Mouse (Mus musculus) midbrain, embryonic 13.5 days (tissue): ENCODE results near the gene Dbp. TPM values are rescaled to one million over a fixed set of nuclear protein-coding genes. Genes with fewer than 3 reads are reported as not detected.

Experiments used
- ATAC-seq: fragments of 200-750 bp; cut with Nextera tagmentation; 2 replicates; pipeline ENCODE4 v1.8.0; 2017; ENCODE audit warnings: mild to moderate bottlenecking, moderate TSS enrichment, moderate library complexity
- H3K27ac ChIP-seq: fragments of 300-500 bp; sonication (generic); 2 replicates; pipeline ENCODE4 v1.5.1; 2015; ENCODE audit warnings: inconsistent platforms, mild to moderate bottlenecking, moderate library complexity
- H3K27me3 ChIP-seq: fragments of 300-500 bp; sonication (generic); 2 replicates; pipeline ENCODE4 v1.6.1; 2015; ENCODE audit warnings: mild to moderate bottlenecking, inconsistent platforms
- H3K36me3 ChIP-seq: fragments of 300-500 bp; sonication (generic); 2 replicates; pipeline ENCODE4 v1.6.1; 2015; ENCODE audit warnings: mild to moderate bottlenecking, inconsistent platforms
- H3K4me1 ChIP-seq: fragments of 300-500 bp; sonication (generic); replicated peaks from 2 replicates; pipeline ENCODE4 v1.6.1; 2015; ENCODE audit warnings: inconsistent platforms
- H3K4me2 ChIP-seq: fragments of 300-500 bp; sonication (generic); replicated peaks from 2 replicates; pipeline ENCODE4 v1.6.1; 2015; ENCODE audit warnings: moderate library complexity, mild to moderate bottlenecking, inconsistent platforms
- H3K4me3 ChIP-seq: fragments of 300-500 bp; sonication (generic); replicated peaks from 2 replicates; pipeline ENCODE4 v1.5.1; 2015; ENCODE audit warnings: mild to moderate bottlenecking, inconsistent platforms
- H3K9ac ChIP-seq: fragments of 300-500 bp; sonication (generic); replicated peaks from 2 replicates; pipeline ENCODE4 v1.6.1; 2015; ENCODE audit warnings: mild to moderate bottlenecking, inconsistent platforms
- H3K9me3 ChIP-seq: fragments of 300-500 bp; sonication (generic); 2 replicates; pipeline ENCODE4 v1.6.1; 2016; ENCODE audit warnings: mild to moderate bottlenecking, inconsistent platforms
- WGBS: fragments of 180-500 bp; shearing (Covaris S2); methylation state at CpG from one replicate; pipeline ENCODE4 v1.1.7; 2015; 5-methylcytosine and 5-hydroxymethylcytosine counted together
- polyA plus RNA-seq: library from polyadenylated mRNA; unstranded; fragments of >200 nt; fragmentation: Nextera tagmentation; extraction: Ambion mirVana; gene quantifications from 2 replicates; pipeline ENCODE4 v1.2.1, GENCODE M21; 2015

Gene Dbp
- polyA plus RNA-seq, 1 experiment from 2014 or later, result 3.4 TPM

DNA sequence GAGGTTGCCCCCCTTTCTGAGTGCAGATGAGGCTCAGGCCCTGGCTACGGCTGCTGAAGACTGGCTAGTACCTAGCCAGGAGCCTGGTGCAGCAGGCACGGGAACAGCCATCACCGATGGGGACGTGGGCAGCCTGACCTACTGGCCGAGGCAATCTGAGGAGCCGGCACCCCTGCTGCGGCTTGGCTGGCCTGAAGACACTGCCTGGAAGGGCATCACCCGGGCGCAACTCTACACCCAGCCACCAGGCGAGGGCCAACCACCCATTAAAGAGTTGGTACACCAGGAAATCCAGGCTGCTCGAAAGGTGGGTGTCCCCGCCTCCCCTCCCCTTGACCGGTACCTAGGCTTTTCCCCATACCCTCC, 17.4 kb downstream of the Dbp start:
- WGBS, result 88% methylated on average over 13 of the region's 13 CpGs
- Histone ChIP-seq H3K4me2 (no peak overlapping the region), H3K9me3 (no peaks in the 10 kb centered on the region), H3K27me3 (no peaks in the 10 kb centered on the region), H3K36me3 (peaks cover 82% of the 10 kb centered on the region), H3K4me3 (no peak overlapping the region), H3K4me1 (peaks cover 21% of the 10 kb centered on the region), H3K27ac (peak overlapping the region; percentile 28; the same call in 1 of the 2 replicates), H3K9ac (no peak overlapping the region)
- no peak for ATAC-seq

DNA sequence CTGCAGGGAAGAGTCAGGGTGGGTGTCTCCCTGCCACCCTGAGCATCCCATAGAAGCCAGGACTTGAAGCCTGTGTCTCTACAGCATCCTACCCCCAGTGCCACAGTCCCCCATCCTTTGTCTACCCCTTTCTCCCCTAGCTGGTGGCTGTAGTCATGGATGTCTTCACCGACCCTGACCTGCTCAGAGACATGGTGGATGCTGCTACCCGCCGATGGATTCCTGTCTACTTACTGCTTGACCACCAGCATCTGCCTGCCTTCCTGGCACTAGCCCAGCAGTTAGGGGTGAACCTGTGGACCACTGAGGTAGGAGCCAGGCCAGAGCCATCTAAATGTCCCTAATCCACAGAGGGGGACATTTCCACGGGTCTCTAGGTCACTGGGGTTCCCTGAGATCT, 18.4 kb downstream of the Dbp start:
- H3K4me1 ChIP-seq, result peaks cover 21% of the 10 kb centered on the region
- no peak overlapping the region for H3K9ac ChIP-seq
- ATAC-seq, result no peak
- H3K27me3 ChIP-seq, result no peaks in the 10 kb centered on the region
- no peak overlapping the region for H3K27ac ChIP-seq
- 92% methylated on average over 4 of the region's 4 CpGs for WGBS
- no peaks in the 10 kb centered on the region for H3K9me3 ChIP-seq
- no peak overlapping the region for H3K4me2 ChIP-seq
- no peak overlapping the region for H3K4me3 ChIP-seq
- H3K36me3 ChIP-seq, result peaks cover 87% of the 10 kb centered on the region

- H3K27ac ChIP-seq, result no peak overlapping the region
- H3K36me3 ChIP-seq, result peaks cover 90% of the 10 kb centered on the region
- no peak overlapping the region for H3K4me3 ChIP-seq
- no peak overlapping the region for H3K9ac ChIP-seq
- 96% methylated on average over 14 of the region's 14 CpGs for WGBS
- H3K9me3 ChIP-seq, result no peaks in the 10 kb centered on the region
- ATAC-seq, result no peak
- H3K4me2 ChIP-seq, result no peak overlapping the region
- H3K4me1 ChIP-seq, result peaks cover 18% of the 10 kb centered on the region
- no peaks in the 10 kb centered on the region for H3K27me3 ChIP-seq
Measured at GRCm38 (mm10) chr7:45723781-45724180, 18.9 kb downstream of the Dbp start.

GRCm38 (mm10) chr7:45725151-45725550, 20.3 kb downstream of the Dbp start:
- Histone ChIP-seq H3K4me2 (no peak overlapping the region), H3K4me3 (no peak overlapping the region), H3K9ac (no peak overlapping the region), H3K9me3 (no peaks in the 10 kb centered on the region), H3K4me1 (peaks cover 5% of the 10 kb centered on the region; the same call in 1 of the 2 replicates), H3K27me3 (no peaks in the 10 kb centered on the region), H3K36me3 (peaks cover 86% of the 10 kb centered on the region), H3K27ac (no peak overlapping the region)
- no peak for ATAC-seq
- 96% methylated on average over 9 of the region's 9 CpGs for WGBS

GRCm38 (mm10) chr7:45725713-45726112, 20.8 kb downstream of the Dbp start, which contains the start of gene Spaca4:
TSS of gene Spaca4 (minus strand) at chr7:45725813.
- Histone ChIP-seq H3K4me3 (no peak within 1 kb of the TSS), H3K4me1 (peaks cover 5% of the 10 kb centered on the region; the same call in 1 of the 2 replicates), H3K36me3 (peaks cover 80% of the 10 kb centered on the region), H3K27me3 (no peaks in the 10 kb centered on the region), H3K4me2 (no peak within 1 kb of the TSS), H3K9ac (no peak within 1 kb of the TSS), H3K27ac (no peak within 1 kb of the TSS), H3K9me3 (no peaks in the 10 kb centered on the region)
- ATAC-seq, result no peak
- WGBS, result 96% methylated on average over 11 of the region's 11 CpGs

GRCm38 (mm10) chr7:45726419-45726818, 21.5 kb downstream of the Dbp start:
- no peak overlapping the region for H3K27ac ChIP-seq
- no peak for ATAC-seq
- H3K9me3 ChIP-seq, result no peaks in the 10 kb centered on the region
- H3K4me3 ChIP-seq, result no peak overlapping the region
- 0 out of 2 replicates have a peak, but pooled peaks cover 4% of the 10 kb centered on the region for H3K4me1 ChIP-seq
- no peak overlapping the region for H3K4me2 ChIP-seq
- 94% methylated on average over 10 of the region's 10 CpGs for WGBS
- peaks cover 73% of the 10 kb centered on the region for H3K36me3 ChIP-seq
- H3K27me3 ChIP-seq, result no peaks in the 10 kb centered on the region
- H3K9ac ChIP-seq, result no peak overlapping the region

DNA sequence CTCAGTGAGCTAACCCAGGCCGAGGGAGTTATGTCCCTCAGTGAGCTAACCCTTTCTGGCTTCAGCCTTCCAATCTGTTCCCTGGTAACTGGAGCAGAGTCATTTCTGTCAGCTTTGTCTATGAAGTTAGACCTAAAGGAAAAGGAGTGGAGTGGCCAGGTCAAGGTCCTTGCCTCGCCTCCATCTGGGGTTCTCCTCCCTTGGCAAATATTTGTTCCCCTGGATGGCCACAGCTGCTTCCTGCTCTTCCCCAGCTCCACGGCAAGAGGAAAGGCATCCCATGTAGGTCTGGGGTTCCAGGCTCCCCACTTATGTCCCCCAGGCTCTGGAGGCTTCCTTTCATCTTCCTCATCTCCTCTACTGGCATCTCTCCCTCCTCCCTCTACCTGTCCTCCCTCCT, 22.7 kb downstream of the Dbp start:
- Histone ChIP-seq H3K9me3 (no peaks in the 10 kb centered on the region), H3K9ac (no peak overlapping the region), H3K4me2 (no peak overlapping the region), H3K27me3 (no peaks in the 10 kb centered on the region), H3K27ac (no peak overlapping the region), H3K4me3 (no peak overlapping the region), H3K36me3 (peaks cover 62% of the 10 kb centered on the region), H3K4me1 (0 out of 2 replicates have a peak, but pooled peaks cover 4% of the 10 kb centered on the region)
- 88% methylated on average over 3 of the region's 3 CpGs for WGBS
- ATAC-seq, result no peak

DNA sequence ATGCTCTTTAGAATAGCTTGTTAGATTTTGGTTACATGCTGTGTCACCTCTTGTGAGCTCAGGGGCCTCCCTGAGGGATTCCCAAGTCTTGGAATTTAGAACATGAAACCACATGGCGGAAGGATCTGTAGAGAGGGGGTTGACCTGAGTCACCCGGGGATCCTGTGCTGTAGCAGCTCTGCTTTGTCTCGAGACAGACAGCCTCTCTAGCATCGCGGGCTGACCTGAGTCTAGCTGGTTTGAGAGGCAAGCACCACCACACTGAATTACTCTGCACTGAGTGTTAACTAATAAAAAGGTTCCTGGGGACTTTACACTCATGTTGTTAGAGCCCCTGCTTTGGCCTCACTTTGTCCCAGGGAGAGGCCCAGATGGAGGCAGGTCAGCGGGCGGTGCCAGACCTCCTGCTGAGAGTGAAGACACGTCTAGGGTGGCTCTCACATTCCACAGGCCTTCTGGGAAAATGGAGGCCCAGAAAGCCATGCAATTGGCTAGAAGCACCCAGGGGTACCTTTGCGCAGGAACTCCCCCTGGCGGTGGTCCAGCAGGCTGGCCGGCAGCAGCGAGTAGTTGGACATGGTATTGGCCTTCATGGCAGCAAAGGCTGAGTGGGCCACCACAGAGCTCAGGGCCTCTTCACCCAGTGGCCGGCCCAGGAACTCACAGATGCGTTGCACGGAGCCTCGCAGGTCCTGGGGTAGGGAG, 26.0 kb downstream of the Dbp start:
- H3K4me3 ChIP-seq, result no peak overlapping the region
- no peak overlapping the region for H3K27ac ChIP-seq
- 0 out of 2 replicates have a peak, but pooled peaks cover 4% of the 10 kb centered on the region for H3K4me1 ChIP-seq
- H3K27me3 ChIP-seq, result no peaks in the 10 kb centered on the region
- WGBS, result 15% methylated on average over 16 of the region's 16 CpGs
- ATAC-seq, result peak; percentile 59
- no peaks in the 10 kb centered on the region for H3K9me3 ChIP-seq
- H3K9ac ChIP-seq, result 0 out of 2 replicates have a peak overlapping the region, but pooled peaks have one; percentile 30
- no peak overlapping the region for H3K4me2 ChIP-seq
- H3K36me3 ChIP-seq, result peaks cover 29% of the 10 kb centered on the region

DNA sequence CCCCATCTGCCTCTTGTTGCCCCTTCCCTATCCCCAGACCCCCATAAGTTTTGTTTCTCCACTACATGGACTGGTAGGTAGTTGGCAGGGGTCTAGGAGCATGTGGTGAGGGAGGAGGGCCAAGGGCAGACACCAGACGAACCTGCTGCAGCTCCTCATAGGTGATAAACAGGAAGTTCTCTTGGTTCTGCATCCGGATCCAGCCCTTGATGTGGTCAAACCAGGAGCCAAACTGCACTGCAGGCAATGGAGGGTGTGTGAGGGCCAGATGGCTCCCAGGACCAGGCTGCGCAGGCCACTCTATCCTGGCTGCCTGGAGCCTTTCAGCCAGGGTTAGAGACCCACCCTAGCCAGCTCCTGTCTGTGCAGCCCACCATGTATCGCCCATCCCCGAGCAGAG, 28.6 kb downstream of the Dbp start:
- peaks cover 10% of the 10 kb centered on the region; the same call in 1 of the 2 replicates for H3K36me3 ChIP-seq
- no peaks in the 10 kb centered on the region for H3K27me3 ChIP-seq
- H3K4me1 ChIP-seq, result 0 out of 2 replicates have a peak, but pooled peaks cover 4% of the 10 kb centered on the region
- WGBS, result 88% methylated on average over 5 of the region's 5 CpGs
- ATAC-seq, result no peak
- H3K4me3 ChIP-seq, result no peak overlapping the region
- H3K4me2 ChIP-seq, result no peak overlapping the region
- no peak overlapping the region for H3K27ac ChIP-seq
- H3K9me3 ChIP-seq, result no peaks in the 10 kb centered on the region
- H3K9ac ChIP-seq, result no peak overlapping the region

- no peak overlapping the region for H3K4me2 ChIP-seq
- 7% methylated on average over 9 of the region's 9 CpGs for WGBS
Measured at GRCm38 (mm10) chr7:45739162-45739763, 34.4 kb downstream of the Dbp start.

GRCm38 (mm10) chr7:45739820-45740219, 34.9 kb downstream of the Dbp start:
- H3K4me3 ChIP-seq, result no peak overlapping the region
- peak; percentile 38 for ATAC-seq
- no peaks in the 10 kb centered on the region for H3K36me3 ChIP-seq
- 67% methylated on average over 10 of the region's 10 CpGs for WGBS
- no peak overlapping the region for H3K9ac ChIP-seq
- no peaks in the 10 kb centered on the region for H3K4me1 ChIP-seq
- H3K9me3 ChIP-seq, result no peaks in the 10 kb centered on the region
- H3K27ac ChIP-seq, result no peak overlapping the region
- H3K27me3 ChIP-seq, result peaks cover 19% of the 10 kb centered on the region
- no peak overlapping the region for H3K4me2 ChIP-seq

More at GRCm38 (mm10) chr7:45739162-45739763, 34.4 kb downstream of the Dbp start:
- Histone ChIP-seq H3K9me3 (no peaks in the 10 kb centered on the region), H3K27me3 (peaks cover 19% of the 10 kb centered on the region), H3K4me3 (no peak overlapping the region), H3K27ac (no peak overlapping the region), H3K4me1 (no peaks in the 10 kb centered on the region), H3K36me3 (no peaks in the 10 kb centered on the region), H3K9ac (no peak overlapping the region)
- ATAC-seq, result peak; percentile 92

DNA sequence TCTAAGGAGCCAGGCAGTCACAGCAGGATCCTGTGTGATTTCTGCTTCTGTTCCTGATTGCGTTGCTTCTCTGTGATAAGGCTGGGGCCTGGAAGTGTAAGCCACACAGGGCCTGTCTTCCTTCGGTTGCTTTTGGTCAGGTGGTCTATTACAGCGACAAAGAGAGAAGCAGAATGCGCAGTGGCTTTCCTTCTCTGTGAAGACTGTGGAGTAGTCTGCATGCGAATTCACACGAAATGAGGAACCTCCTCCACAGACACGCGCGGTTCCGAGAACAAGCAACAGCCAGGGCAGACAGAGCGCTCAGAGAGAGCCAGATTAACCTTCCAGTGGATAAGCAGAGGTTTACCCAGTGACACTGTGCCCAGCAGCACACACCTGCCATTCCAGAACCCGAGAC, 36.4 kb downstream of the Dbp start:
- Histone ChIP-seq H3K9me3 (no peaks in the 10 kb centered on the region), H3K9ac (no peak overlapping the region), H3K4me3 (no peak overlapping the region), H3K27me3 (peaks cover 19% of the 10 kb centered on the region), H3K4me2 (no peak overlapping the region), H3K36me3 (no peaks in the 10 kb centered on the region), H3K27ac (no peak overlapping the region), H3K4me1 (no peaks in the 10 kb centered on the region)
- 87% methylated on average over 12 of the region's 12 CpGs for WGBS
- ATAC-seq, result no peak
